Mouse (Mus musculus): ENCODE measurements around the gene Cc2d2b. TPM values are rescaled to one million over a fixed set of nuclear protein-coding genes. Genes with fewer than 3 reads are reported as not detected.

Gene Cc2d2b
- polyA plus RNA-seq, 1 experiment from 2014 or later = 0.18 TPM

GRCm38 (mm10) chr19:40726614-40727013, 21.9 kb upstream of the Cc2d2b start:
- H3K4me2 ChIP-seq = no peak overlapping the region
- no peak overlapping the region for H3K9ac ChIP-seq
- ATAC-seq (ENCODE audit: low FRiP score, low read depth) = no peak
- 65% methylated on average over 2 of the region's 2 CpGs for WGBS
- H3K4me3 ChIP-seq = no peak overlapping the region
- 0 out of 2 replicates have a peak, but pooled peaks cover 6% of the 10 kb centered on the region for H3K4me1 ChIP-seq (replicated peaks)
- H3K27me3 ChIP-seq = no peaks in the 10 kb centered on the region
- no peak overlapping the region for H3K27ac ChIP-seq (replicated peaks)
- H3K36me3 ChIP-seq = no peaks in the 10 kb centered on the region
- no peaks in the 10 kb centered on the region for H3K9me3 ChIP-seq

GRCm38 (mm10) chr19:40728213-40728612, 20.3 kb upstream of the Cc2d2b start:
- H3K36me3 ChIP-seq = no peaks in the 10 kb centered on the region
- 94% methylated on average over 4 of the region's 4 CpGs for WGBS
- H3K4me2 ChIP-seq = no peak overlapping the region
- no peak overlapping the region for H3K27ac ChIP-seq (replicated peaks)
- no peaks in the 10 kb centered on the region for H3K9me3 ChIP-seq
- H3K4me1 ChIP-seq (replicated peaks) = no peaks in the 10 kb centered on the region
- no peak for ATAC-seq (ENCODE audit: low FRiP score, low read depth)
- H3K9ac ChIP-seq = no peak overlapping the region
- H3K27me3 ChIP-seq = no peaks in the 10 kb centered on the region
- no peak overlapping the region for H3K4me3 ChIP-seq

GRCm38 (mm10) chr19:40728732-40729420, 19.7 kb upstream of the Cc2d2b start:
- H3K9ac ChIP-seq = no peak overlapping the region
- H3K36me3 ChIP-seq = no peaks in the 10 kb centered on the region
- 0 out of 2 replicates have a peak, but pooled peaks cover 3% of the 10 kb centered on the region for H3K4me1 ChIP-seq (replicated peaks)
- H3K27ac ChIP-seq (replicated peaks) = no peak overlapping the region
- 72% methylated on average over 12 of the region's 12 CpGs for WGBS
- no peak overlapping the region for H3K4me3 ChIP-seq
- no peak overlapping the region for H3K4me2 ChIP-seq
- H3K9me3 ChIP-seq = no peaks in the 10 kb centered on the region
- H3K27me3 ChIP-seq = no peaks in the 10 kb centered on the region
- no peak for ATAC-seq (ENCODE audit: low FRiP score, low read depth)

GRCm38 (mm10) chr19:40733409-40733808, 15.1 kb upstream of the Cc2d2b start:
- Histone ChIP-seq H3K4me3 (no peak overlapping the region), H3K9ac (no peak overlapping the region), H3K4me2 (no peak overlapping the region), H3K27ac (replicated peaks) (no peak overlapping the region), H3K36me3 (no peaks in the 10 kb centered on the region), H3K27me3 (no peaks in the 10 kb centered on the region), H3K9me3 (no peaks in the 10 kb centered on the region), H3K4me1 (replicated peaks) (peaks cover 24% of the 10 kb centered on the region)
- no peak for ATAC-seq (ENCODE audit: low FRiP score, low read depth)
- 79% methylated on average over 10 of the region's 10 CpGs for whole genome bisulfite sequencing

- Histone ChIP-seq H3K27me3 (no peaks in the 10 kb centered on the region), H3K4me3 (no peak overlapping the region), H3K4me1 (replicated peaks) (peaks cover 24% of the 10 kb centered on the region), H3K9ac (no peak overlapping the region), H3K27ac (replicated peaks) (no peak overlapping the region), H3K9me3 (no peaks in the 10 kb centered on the region), H3K36me3 (no peaks in the 10 kb centered on the region), H3K4me2 (no peak overlapping the region)
- no peak for ATAC-seq (ENCODE audit: low FRiP score, low read depth)
- WGBS = 47% methylated on average over 4 of the region's 4 CpGs
Measured at GRCm38 (mm10) chr19:40733849-40734248, 14.7 kb upstream of the Cc2d2b start.

- H3K27ac ChIP-seq (replicated peaks) = peak overlapping the region; percentile 89
- ATAC-seq (ENCODE audit: low FRiP score, low read depth) = peak; percentile 93
- H3K4me1 ChIP-seq (replicated peaks) = peaks cover 24% of the 10 kb centered on the region
- 13% methylated on average over 17 of the region's 17 CpGs for WGBS
- no peaks in the 10 kb centered on the region for H3K36me3 ChIP-seq
- no peaks in the 10 kb centered on the region for H3K9me3 ChIP-seq
- peak overlapping the region; percentile 22 for H3K4me3 ChIP-seq
- H3K27me3 ChIP-seq = no peaks in the 10 kb centered on the region
- peak overlapping the region; percentile 55 for H3K4me2 ChIP-seq
- H3K9ac ChIP-seq = peak overlapping the region; percentile 45
Measured at GRCm38 (mm10) chr19:40736680-40737512, 11.7 kb upstream of the Cc2d2b start.

- no peaks in the 10 kb centered on the region for H3K27me3 ChIP-seq
- WGBS = 49% methylated on average over 5 of the region's 5 CpGs
- 0 out of 2 replicates have a peak overlapping the region, but pooled peaks have one; percentile 22 for H3K4me3 ChIP-seq
- no peaks in the 10 kb centered on the region for H3K9me3 ChIP-seq
- no peaks in the 10 kb centered on the region for H3K36me3 ChIP-seq
- peaks cover 24% of the 10 kb centered on the region for H3K4me1 ChIP-seq (replicated peaks)
- H3K27ac ChIP-seq (replicated peaks) = peak overlapping the region; percentile 89
- peak overlapping the region; percentile 55 for H3K4me2 ChIP-seq
- ATAC-seq (ENCODE audit: low FRiP score, low read depth) = peak; percentile 1; the same call in 1 of the 2 replicates
- H3K9ac ChIP-seq = peak overlapping the region; percentile 45
Measured at GRCm38 (mm10) chr19:40737613-40738012, 10.9 kb upstream of the Cc2d2b start.

GRCm38 (mm10) chr19:40738683-40739324, 9.7 kb upstream of the Cc2d2b start:
- no peak overlapping the region for H3K4me2 ChIP-seq
- no peak overlapping the region for H3K9ac ChIP-seq
- H3K9me3 ChIP-seq = no peaks in the 10 kb centered on the region
- H3K4me1 ChIP-seq (replicated peaks) = peaks cover 21% of the 10 kb centered on the region
- H3K4me3 ChIP-seq = no peak overlapping the region
- WGBS = 91% methylated on average over 13 of the region's 13 CpGs
- no peak overlapping the region for H3K27ac ChIP-seq (replicated peaks)
- no peak for ATAC-seq (ENCODE audit: low FRiP score, low read depth)
- H3K36me3 ChIP-seq = no peaks in the 10 kb centered on the region
- H3K27me3 ChIP-seq = no peaks in the 10 kb centered on the region

- Histone ChIP-seq H3K4me1 (replicated peaks) (no peaks in the 10 kb centered on the region), H3K27me3 (no peaks in the 10 kb centered on the region), H3K36me3 (no peaks in the 10 kb centered on the region), H3K4me3 (no peak overlapping the region), H3K4me2 (no peak overlapping the region), H3K9me3 (no peaks in the 10 kb centered on the region), H3K9ac (no peak overlapping the region), H3K27ac (replicated peaks) (no peak overlapping the region)
- WGBS = 46% methylated on average over 4 of the region's 4 CpGs
- ATAC-seq (ENCODE audit: low FRiP score, low read depth) = no peak
Measured at GRCm38 (mm10) chr19:40746603-40747002, 1.9 kb upstream of the Cc2d2b start.

- H3K27me3 ChIP-seq = no peaks in the 10 kb centered on the region
- 71% methylated on average over 2 of the region's 2 CpGs for WGBS
- H3K9ac ChIP-seq = no peak overlapping the region
- ATAC-seq (ENCODE audit: low FRiP score, low read depth) = no peak
- H3K4me1 ChIP-seq (replicated peaks) = no peaks in the 10 kb centered on the region
- H3K27ac ChIP-seq (replicated peaks) = no peak overlapping the region
- H3K4me3 ChIP-seq = no peak overlapping the region
- no peaks in the 10 kb centered on the region for H3K36me3 ChIP-seq
- no peaks in the 10 kb centered on the region for H3K9me3 ChIP-seq
- no peak overlapping the region for H3K4me2 ChIP-seq
Measured at GRCm38 (mm10) chr19:40754311-40754710, 5.8 kb downstream of the Cc2d2b start.

- H3K4me3 ChIP-seq = no peak overlapping the region
- no peaks in the 10 kb centered on the region for H3K4me1 ChIP-seq (replicated peaks)
- H3K36me3 ChIP-seq = no peaks in the 10 kb centered on the region
- no peak overlapping the region for H3K9ac ChIP-seq
- no peak overlapping the region for H3K4me2 ChIP-seq
- H3K27ac ChIP-seq (replicated peaks) = no peak overlapping the region
- no peak for ATAC-seq (ENCODE audit: low FRiP score, low read depth)
- no peaks in the 10 kb centered on the region for H3K27me3 ChIP-seq
- no peaks in the 10 kb centered on the region for H3K9me3 ChIP-seq
- 73% methylated on average over 2 of the region's 2 CpGs for WGBS
Measured at GRCm38 (mm10) chr19:40760071-40760470, 11.5 kb downstream of the Cc2d2b start.

All from hindbrain, embryonic 15.5 days (tissue).